Mouse (Mus musculus) neural tube, embryonic 12.5 days (tissue): ENCODE measurements around the gene Gtf2h3. TPM values are rescaled to one million over a fixed set of nuclear protein-coding genes. Genes with fewer than 3 reads are reported as not detected.
"Not testable (repeated sequence)": the region's sequence is repeated elsewhere in the genome, so short reads cannot be mapped to it uniquely, and the experiment has no call there.

Experiments used
- ATAC-seq: fragments of 200-750 bp; cut with Nextera tagmentation; 2 replicates; pipeline ENCODE4 v1.8.0; 2017; ENCODE audit warnings: low read depth, mild to moderate bottlenecking, moderate TSS enrichment, moderate library complexity; ENCODE audit not compliant: low FRiP score
- H3K27ac ChIP-seq: fragments of 300-500 bp; sonication (generic); 2 replicates; pipeline ENCODE4 v1.5.1; 2016
- H3K27me3 ChIP-seq: fragments of 300-500 bp; sonication (generic); replicated peaks from 2 replicates; pipeline ENCODE4 v1.6.1; 2016; ENCODE audit warnings: mild to moderate bottlenecking
- H3K36me3 ChIP-seq: fragments of 300-500 bp; sonication (generic); 2 replicates; pipeline ENCODE4 v1.6.1; 2016; ENCODE audit warnings: mild to moderate bottlenecking
- H3K4me1 ChIP-seq: fragments of 300-500 bp; sonication (generic); 2 replicates; pipeline ENCODE4 v1.6.1; 2016
- H3K4me2 ChIP-seq: fragments of 300-500 bp; sonication (generic); replicated peaks from 2 replicates; pipeline ENCODE4 v1.6.1; 2016; ENCODE audit warnings: mild to moderate bottlenecking
- H3K4me3 ChIP-seq: fragments of 300-500 bp; sonication (generic); 2 replicates; pipeline ENCODE4 v1.5.1; 2016
- H3K9ac ChIP-seq: fragments of 300-500 bp; sonication (generic); 2 replicates; pipeline ENCODE4 v1.6.1; 2016; ENCODE audit warnings: mild to moderate bottlenecking
- H3K9me3 ChIP-seq: fragments of 300-500 bp; sonication (generic); 2 replicates; pipeline ENCODE4 v1.6.1; 2016; ENCODE audit warnings: mild to moderate bottlenecking
- WGBS: fragments of 180-500 bp; shearing (Covaris S2); methylation state at CpG from one replicate; pipeline ENCODE4 v1.1.7; 2016; 5-methylcytosine and 5-hydroxymethylcytosine counted together
- polyA plus RNA-seq: library from polyadenylated mRNA; unstranded; fragments of >200 nt; fragmentation: Nextera tagmentation; extraction: Ambion mirVana; gene quantifications from 2 replicates; pipeline ENCODE4 v1.2.1, GENCODE M21; 2016

Gene Gtf2h3
- polyA plus RNA-seq, 1 experiment from 2014 or later: 62.0 TPM

DNA sequence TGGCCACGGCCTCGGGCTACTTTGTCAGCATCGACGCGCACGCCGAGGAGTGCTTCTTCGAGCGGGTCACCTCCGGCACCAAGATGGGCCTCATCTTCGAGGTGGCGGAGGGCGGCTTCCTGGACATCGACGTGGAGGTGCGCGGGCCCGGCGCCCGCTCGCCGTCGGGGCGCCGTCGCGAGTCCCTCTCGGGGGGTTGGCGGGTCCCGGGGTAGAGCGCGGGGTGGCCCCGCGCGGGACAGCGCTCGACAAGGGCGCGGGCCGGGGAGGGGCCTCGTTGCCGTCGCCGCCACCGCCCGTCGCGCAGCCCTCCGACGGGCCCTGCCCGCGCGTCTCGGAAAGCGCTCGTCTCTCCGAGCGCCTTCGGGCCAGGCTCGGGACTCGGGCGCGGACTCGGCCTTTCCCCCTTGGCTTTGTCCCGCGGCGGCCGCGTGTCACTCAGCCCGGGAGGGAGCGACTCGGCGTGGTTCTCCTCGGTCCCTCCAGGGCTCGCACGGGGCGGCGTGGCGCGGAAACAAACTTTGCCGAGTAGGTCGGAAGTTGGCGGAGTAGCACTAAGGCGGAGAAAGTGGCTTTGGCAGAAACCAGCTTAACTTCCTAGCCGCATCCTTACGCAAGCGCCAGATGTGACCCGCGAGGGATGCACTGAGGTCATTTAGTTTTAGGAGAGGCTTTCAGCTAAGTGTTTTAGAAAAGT, 37.9 kb upstream of the Gtf2h3 start:
- H3K9ac ChIP-seq: peak overlapping the region; percentile 92
- WGBS: under 1% methylated on average over 84 of the region's 89 CpGs
- H3K4me3 ChIP-seq: peak overlapping the region; percentile 93
- peaks cover 11% of the 10 kb centered on the region for H3K4me1 ChIP-seq
- no peaks in the 10 kb centered on the region for H3K9me3 ChIP-seq
- peaks cover 21% of the 10 kb centered on the region for H3K36me3 ChIP-seq
- peak; percentile 65 for ATAC-seq
- peak overlapping the region; percentile 16 for H3K27ac ChIP-seq
- 0 out of 2 replicates have a peak, but pooled peaks cover 2% of the 10 kb centered on the region for H3K27me3 ChIP-seq
- peak overlapping the region; percentile 86 for H3K4me2 ChIP-seq

DNA sequence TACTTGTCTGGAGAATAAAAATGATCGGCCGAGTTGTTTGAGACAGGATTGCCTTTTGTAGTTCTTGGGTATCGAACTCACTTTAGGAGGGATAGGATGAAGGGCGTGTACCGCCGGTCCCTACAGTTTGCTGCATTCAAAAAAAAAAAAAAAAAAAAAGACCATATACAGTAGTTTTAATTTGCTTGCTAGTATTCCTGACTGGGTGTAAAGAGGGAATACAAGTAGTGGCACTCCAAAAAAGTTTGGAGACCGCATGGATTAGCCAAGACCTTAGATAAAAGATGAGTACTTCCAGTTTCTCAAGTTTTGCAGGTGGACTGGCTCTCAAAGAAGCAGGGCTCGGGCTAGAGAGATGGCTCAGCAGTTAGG, 37.4 kb upstream of the Gtf2h3 start:
- no peaks in the 10 kb centered on the region for H3K9me3 ChIP-seq
- peak overlapping the region; percentile 86 for H3K4me2 ChIP-seq
- H3K9ac ChIP-seq: peak overlapping the region; percentile 92
- peak overlapping the region; percentile 93 for H3K4me3 ChIP-seq
- H3K27ac ChIP-seq: no peak overlapping the region
- 0 out of 2 replicates have a peak, but pooled peaks cover 2% of the 10 kb centered on the region for H3K27me3 ChIP-seq
- peaks cover 26% of the 10 kb centered on the region for H3K36me3 ChIP-seq
- H3K4me1 ChIP-seq: peaks cover 11% of the 10 kb centered on the region
- ATAC-seq: no peak
- 12% methylated on average over 8 of the region's 8 CpGs for WGBS

DNA sequence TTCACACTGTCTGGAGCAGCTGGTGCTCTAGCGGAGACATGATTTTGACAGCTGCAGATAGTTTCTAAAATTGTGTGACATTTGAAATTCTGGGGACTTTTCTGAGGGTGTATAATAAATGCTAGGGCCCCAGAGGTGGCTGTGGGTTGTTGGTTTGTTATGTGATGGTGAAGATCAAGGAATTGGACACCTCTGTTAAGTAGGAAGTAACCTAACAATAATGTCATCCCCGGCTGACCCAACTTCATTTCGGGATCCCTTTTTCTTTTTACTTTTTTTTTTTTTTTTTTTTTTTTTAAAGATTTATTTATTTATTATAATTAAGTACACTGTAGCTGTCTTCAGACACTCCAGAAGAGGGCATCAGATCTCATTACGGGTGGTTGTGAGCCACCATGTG, 28.2 kb upstream of the Gtf2h3 start:
- not testable (repeated sequence) for H3K4me2 ChIP-seq, ATAC-seq, H3K4me3 ChIP-seq, H3K27me3 ChIP-seq, H3K9ac ChIP-seq, H3K9me3 ChIP-seq, H3K27ac ChIP-seq
- Histone ChIP-seq H3K36me3 (peaks cover 43% of the 10 kb centered on the region), H3K4me1 (peaks cover 14% of the 10 kb centered on the region)
- 90% methylated on average over 4 of the region's 4 CpGs for WGBS

DNA sequence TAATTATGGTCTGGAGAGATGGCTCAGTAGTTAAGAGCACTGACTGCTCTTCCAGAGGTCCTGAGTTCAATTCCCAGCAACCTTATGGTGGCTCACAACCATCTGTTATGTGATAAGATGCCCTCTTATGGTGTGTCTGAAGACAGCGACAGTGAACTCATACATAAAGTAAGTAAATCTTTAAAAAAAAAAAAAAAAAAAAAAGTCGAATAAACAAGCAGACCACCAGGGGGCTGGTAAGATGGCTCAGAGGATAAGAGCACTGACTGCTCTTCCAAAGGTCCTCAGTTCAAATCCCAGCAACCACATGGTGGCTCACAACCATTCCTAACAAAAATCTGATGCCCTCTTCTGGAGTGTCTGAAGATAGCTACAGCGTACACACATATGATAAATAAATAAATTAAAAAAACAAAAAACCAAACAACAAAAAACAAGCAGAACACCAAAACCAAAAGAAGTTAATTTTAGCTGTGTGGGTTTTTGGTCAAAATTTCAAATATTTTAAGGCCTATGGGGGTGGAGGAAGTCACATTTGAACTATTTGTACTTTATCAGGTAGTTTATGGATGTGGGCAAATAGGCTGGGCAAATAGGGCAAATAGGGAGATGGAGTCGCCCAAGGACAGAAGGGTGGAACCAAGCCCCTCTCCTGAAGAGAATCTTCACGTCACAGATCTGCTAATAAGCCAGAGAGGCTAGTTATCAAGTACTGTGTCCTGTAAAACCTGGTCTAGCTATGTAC, 27.4 kb upstream of the Gtf2h3 start:
- H3K27me3 ChIP-seq, H3K27ac ChIP-seq, ATAC-seq, H3K9me3 ChIP-seq: not testable (repeated sequence)
- Histone ChIP-seq H3K4me1 (peaks cover 14% of the 10 kb centered on the region), H3K4me2 (peak overlapping the region; percentile 80), H3K36me3 (peaks cover 43% of the 10 kb centered on the region), H3K4me3 (peak overlapping the region; percentile 68), H3K9ac (peak overlapping the region; percentile 70; the same call in 1 of the 2 replicates)
- WGBS: 43% methylated on average over 5 of the region's 5 CpGs

DNA sequence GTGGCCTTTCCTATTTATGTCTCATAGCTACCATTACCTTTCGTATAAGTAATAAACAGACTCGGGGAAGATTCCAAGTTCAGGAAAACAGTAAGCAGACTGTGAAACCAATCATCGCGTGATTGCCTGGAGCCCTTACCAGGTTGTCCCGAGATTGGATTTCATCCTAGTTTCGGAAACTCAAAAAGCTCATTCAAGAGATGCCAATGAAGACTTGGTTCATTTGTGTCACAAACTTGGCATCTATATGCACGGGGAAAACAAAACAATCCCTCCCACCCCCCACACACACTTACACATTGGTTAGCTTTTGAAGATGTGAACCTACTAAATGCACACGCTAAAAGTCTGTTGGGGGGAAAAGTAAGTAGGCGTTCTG, 26.9 kb upstream of the Gtf2h3 start:
- 12% methylated on average over 9 of the region's 9 CpGs for WGBS

DNA sequence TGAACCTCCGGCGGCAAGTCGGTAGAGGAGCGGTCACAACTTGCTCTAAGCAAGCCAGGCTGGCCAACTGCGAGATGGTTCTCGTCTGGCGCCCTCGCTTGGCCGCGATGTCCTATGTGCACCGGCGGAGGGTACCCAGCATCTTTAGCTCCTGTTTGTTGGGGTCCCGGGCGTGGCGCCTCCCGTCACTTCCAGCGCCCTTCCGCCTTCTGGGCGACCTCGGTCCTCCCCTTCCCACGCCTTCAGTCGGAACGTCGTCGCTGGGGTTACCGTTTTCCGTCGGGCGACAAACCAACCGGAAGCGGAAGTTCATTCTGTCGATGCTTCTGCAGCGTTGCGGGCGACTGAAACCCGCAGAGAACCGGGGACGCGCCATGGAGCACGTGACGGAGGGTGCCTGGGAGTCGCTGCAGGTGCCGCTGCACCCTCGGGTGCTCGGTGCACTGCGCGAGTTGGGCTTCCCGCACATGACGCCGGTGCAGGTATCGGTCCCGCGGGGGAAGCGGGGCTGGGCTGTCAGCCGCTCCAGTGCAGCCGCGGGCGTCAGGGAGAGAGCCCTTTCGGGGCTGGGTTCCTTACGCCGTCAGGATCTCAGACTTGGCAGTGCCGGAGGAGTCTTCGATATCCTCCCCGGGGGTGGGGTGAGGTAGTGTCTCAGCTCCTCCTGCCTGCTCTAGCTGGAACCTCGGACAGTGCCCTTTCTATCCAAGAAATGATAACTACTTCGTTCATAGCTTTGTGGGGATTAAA, 26.2 kb upstream of the Gtf2h3 start, which contains the start of gene Ddx55:
TSS of gene Ddx55 (plus strand) at position 307 of the 750 bp plus-strand sequence.
- H3K4me3 ChIP-seq: peak within 1 kb of the TSS; percentile 68
- H3K9ac ChIP-seq: peak within 1 kb of the TSS; percentile 70
- peak; percentile 86 for ATAC-seq
- H3K27ac ChIP-seq: peak within 1 kb of the TSS; percentile 20
- no peaks in the 10 kb centered on the region for H3K27me3 ChIP-seq
- H3K4me1 ChIP-seq: peaks cover 14% of the 10 kb centered on the region
- WGBS: under 1% methylated on average over 66 of the region's 66 CpGs
- peaks cover 42% of the 10 kb centered on the region for H3K36me3 ChIP-seq
- H3K9me3 ChIP-seq: no peaks in the 10 kb centered on the region
- peak within 1 kb of the TSS; percentile 80 for H3K4me2 ChIP-seq

More for the DNA sequence above, 26.9 kb upstream of the Gtf2h3 start:
- Histone ChIP-seq H3K36me3 (peaks cover 43% of the 10 kb centered on the region), H3K9me3 (no peaks in the 10 kb centered on the region), H3K27me3 (no peaks in the 10 kb centered on the region), H3K9ac (peak overlapping the region; percentile 70), H3K4me1 (peaks cover 14% of the 10 kb centered on the region), H3K27ac (peak overlapping the region; percentile 20; the same call in 1 of the 2 replicates), H3K4me2 (peak overlapping the region; percentile 80), H3K4me3 (peak overlapping the region; percentile 68)
- peak; percentile 37 for ATAC-seq

DNA sequence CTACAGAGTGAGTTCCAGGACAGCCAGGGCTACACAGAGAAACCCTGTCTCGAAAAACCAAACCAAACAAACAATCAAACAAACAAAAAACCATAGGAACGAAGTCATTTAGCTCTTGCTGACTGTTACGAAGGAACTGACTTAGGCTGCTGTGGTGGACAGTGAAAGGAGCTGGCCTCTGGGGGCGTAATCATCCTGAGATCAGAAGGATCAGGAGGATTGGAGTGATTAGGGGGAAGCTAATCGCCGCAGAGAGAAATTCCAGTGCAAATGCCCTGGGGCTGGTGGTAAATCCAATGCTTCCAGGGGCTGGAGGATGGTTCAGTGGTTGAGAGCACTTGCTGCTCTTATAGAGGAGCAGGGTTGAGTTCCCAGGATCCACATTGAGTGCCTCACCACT, 25.3 kb upstream of the Gtf2h3 start:
- no peak overlapping the region for H3K27ac ChIP-seq
- no peak overlapping the region for H3K9ac ChIP-seq
- H3K4me3 ChIP-seq: no peak overlapping the region
- no peak for ATAC-seq
- 85% methylated on average over 6 of the region's 6 CpGs for WGBS
- H3K36me3 ChIP-seq: peaks cover 44% of the 10 kb centered on the region
- H3K4me1 ChIP-seq: peaks cover 14% of the 10 kb centered on the region
- no peaks in the 10 kb centered on the region for H3K27me3 ChIP-seq
- H3K4me2 ChIP-seq: peak overlapping the region; percentile 80
- no peaks in the 10 kb centered on the region for H3K9me3 ChIP-seq

DNA sequence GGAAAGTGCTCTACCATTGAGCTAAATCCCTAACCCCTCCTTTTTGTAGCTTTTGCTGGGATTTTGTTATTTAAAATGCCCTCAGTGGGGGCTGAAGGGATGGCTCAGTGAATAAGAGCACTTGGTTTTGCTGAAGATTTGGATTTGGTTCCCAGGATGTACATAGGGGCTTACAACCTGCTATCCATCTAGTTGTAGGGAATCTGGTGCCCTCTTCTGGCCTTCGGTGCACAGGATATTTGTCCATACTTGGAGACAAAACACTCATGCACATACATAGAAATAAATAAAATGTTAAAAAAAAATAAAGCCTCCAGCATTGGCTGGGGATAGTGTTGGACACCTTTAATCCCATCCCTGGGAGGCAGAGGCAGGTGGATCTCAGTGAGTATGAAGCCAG, 23.8 kb upstream of the Gtf2h3 start:
- Histone ChIP-seq H3K4me3 (no peak overlapping the region), H3K36me3 (peaks cover 56% of the 10 kb centered on the region), H3K9me3 (no peaks in the 10 kb centered on the region), H3K4me1 (peaks cover 14% of the 10 kb centered on the region), H3K27me3 (no peaks in the 10 kb centered on the region), H3K27ac (no peak overlapping the region), H3K4me2 (no peak overlapping the region), H3K9ac (no peak overlapping the region)
- 87% methylated on average over 1 of the region's 1 CpGs for WGBS
- ATAC-seq: no peak

DNA sequence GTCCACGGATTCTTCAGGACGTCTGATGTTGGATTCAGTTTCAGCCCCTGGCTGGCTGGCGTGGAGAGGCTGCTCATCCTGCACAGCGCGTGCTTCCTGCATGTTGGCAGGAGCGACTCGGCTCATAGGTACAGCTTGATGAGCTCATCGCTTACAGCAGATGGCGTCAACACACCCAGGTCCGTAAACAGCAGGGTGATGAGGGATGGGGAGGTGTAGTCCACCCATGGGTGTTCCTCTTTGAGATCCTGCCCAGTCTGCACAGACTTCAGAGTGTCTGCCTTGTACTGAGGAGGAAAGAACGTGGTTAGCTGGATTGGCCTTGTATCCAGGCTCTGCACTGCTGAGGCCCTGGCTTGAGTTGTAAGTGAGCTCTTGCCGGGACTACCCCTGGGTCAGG, 7.9 kb upstream of the Gtf2h3 start:
- no peak overlapping the region for H3K27ac ChIP-seq
- no peak overlapping the region for H3K4me2 ChIP-seq
- H3K9me3 ChIP-seq: no peaks in the 10 kb centered on the region
- no peaks in the 10 kb centered on the region for H3K4me1 ChIP-seq
- no peak for ATAC-seq
- H3K36me3 ChIP-seq: peaks cover 97% of the 10 kb centered on the region
- no peaks in the 10 kb centered on the region for H3K27me3 ChIP-seq
- no peak overlapping the region for H3K4me3 ChIP-seq
- H3K9ac ChIP-seq: no peak overlapping the region
- 90% methylated on average over 12 of the region's 12 CpGs for WGBS

DNA sequence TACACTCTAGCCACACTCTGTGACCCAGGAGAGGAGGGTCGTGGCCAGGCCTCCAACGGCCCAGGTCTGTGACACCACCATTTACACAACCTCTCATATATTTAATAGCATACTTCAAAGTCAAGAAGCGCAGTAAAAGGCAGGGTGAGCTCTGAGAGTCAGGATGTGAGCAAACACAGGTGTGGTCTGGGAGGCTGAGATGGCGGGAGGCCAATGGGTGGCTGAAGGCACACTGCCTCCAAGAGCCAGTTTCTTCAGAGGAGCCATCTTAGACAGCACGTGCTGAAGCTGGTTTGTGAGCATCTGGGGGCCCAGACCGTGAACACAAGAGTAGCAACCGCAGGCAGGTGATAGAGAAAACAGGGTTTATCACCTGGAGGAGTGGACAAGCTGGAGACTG, 3.5 kb upstream of the Gtf2h3 start:
- Histone ChIP-seq H3K4me3 (no peak overlapping the region), H3K27ac (no peak overlapping the region), H3K27me3 (no peaks in the 10 kb centered on the region), H3K4me1 (peaks cover 16% of the 10 kb centered on the region), H3K9ac (no peak overlapping the region), H3K36me3 (peaks cover 70% of the 10 kb centered on the region), H3K4me2 (no peak overlapping the region), H3K9me3 (no peaks in the 10 kb centered on the region)
- 91% methylated on average over 7 of the region's 7 CpGs for WGBS
- ATAC-seq: no peak

DNA sequence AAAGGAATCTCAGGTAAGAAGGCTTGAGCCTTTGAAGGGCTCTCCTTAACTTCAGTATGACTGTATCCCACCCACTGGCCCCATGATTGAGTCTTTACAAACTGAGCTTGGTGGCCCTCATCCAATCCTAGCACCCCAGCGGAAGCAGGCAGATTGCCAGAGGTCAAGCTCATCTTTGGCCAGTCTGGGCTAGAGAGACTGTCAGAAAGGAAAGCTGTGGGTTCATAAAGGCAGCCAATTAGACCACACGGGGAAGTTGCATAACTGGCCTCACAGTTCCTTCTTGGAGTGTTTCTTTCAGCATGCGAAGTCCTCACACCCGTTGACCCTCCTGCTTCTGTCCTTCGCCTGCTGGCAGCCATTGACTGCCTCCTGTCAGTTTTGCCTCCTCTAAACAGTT, 3.6 kb downstream of the Gtf2h3 start:
- H3K9ac ChIP-seq: no peak overlapping the region
- no peak overlapping the region for H3K27ac ChIP-seq
- no peaks in the 10 kb centered on the region for H3K9me3 ChIP-seq
- ATAC-seq: no peak
- H3K36me3 ChIP-seq: peaks cover 52% of the 10 kb centered on the region
- no peak overlapping the region for H3K4me3 ChIP-seq
- peaks cover 21% of the 10 kb centered on the region for H3K4me1 ChIP-seq
- H3K27me3 ChIP-seq: no peaks in the 10 kb centered on the region
- no peak overlapping the region for H3K4me2 ChIP-seq
- WGBS: 95% methylated on average over 5 of the region's 5 CpGs

DNA sequence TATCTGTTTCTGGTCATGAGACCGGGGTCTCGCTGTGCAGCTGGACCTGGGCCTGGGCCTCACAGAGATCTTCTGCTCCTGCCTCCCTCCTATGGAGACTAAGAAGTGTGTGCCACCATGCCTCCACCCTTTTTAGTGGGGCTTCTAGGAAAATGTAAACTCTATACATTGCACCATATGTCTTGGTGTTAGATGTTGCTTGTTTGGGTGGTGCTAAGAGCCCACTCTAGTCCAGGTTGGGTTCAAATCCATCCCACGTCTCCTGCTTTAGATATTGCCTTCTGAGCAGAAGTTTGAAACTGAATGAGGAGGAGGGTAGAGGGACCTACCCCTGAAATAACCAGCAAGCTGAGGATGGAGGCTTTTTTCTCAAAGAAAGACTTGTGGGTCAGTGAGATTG, 13.8 kb downstream of the Gtf2h3 start:
- Histone ChIP-seq H3K9ac (no peak overlapping the region), H3K27me3 (no peaks in the 10 kb centered on the region), H3K4me2 (no peak overlapping the region), H3K27ac (no peak overlapping the region), H3K4me3 (no peak overlapping the region), H3K9me3 (no peaks in the 10 kb centered on the region), H3K4me1 (no peaks in the 10 kb centered on the region), H3K36me3 (peaks cover 78% of the 10 kb centered on the region)
- WGBS: 94% methylated on average over 3 of the region's 3 CpGs
- no peak for ATAC-seq
